Mouse (Mus musculus) intestine, embryonic 15.5 days (tissue): ENCODE measurements around the gene Lgr6. TPM values are rescaled to one million over a fixed set of nuclear protein-coding genes. Genes with fewer than 3 reads are reported as not detected.
A peak's percentile ranks its signal among the peaks of the same experiment; 100 is the strongest.

Source experiments
- ATAC-seq: fragments of 200-750 bp; cut with Nextera tagmentation; 2 replicates; pipeline ENCODE4 v1.8.0; 2017; ENCODE audit warnings: moderate TSS enrichment, moderate library complexity
- H3K27ac ChIP-seq: fragments of 300-500 bp; sonication (generic); 2 replicates; pipeline ENCODE4 v1.5.1; 2015; ENCODE audit warnings: mild to moderate bottlenecking, inconsistent platforms
- H3K27me3 ChIP-seq: fragments of 300-500 bp; sonication (generic); replicated peaks from 2 replicates; pipeline ENCODE4 v1.6.1; 2015; ENCODE audit warnings: inconsistent platforms
- H3K36me3 ChIP-seq: fragments of 300-500 bp; sonication (generic); 2 replicates; pipeline ENCODE4 v1.6.1; 2015; ENCODE audit warnings: inconsistent platforms
- H3K4me1 ChIP-seq: fragments of 300-500 bp; sonication (generic); replicated peaks from 2 replicates; pipeline ENCODE4 v1.6.1; 2015; ENCODE audit warnings: inconsistent platforms
- H3K4me2 ChIP-seq: fragments of 300-500 bp; sonication (generic); replicated peaks from 2 replicates; pipeline ENCODE4 v1.6.1; 2015; ENCODE audit warnings: mild to moderate bottlenecking, inconsistent platforms
- H3K4me3 ChIP-seq: fragments of 300-500 bp; sonication (generic); replicated peaks from 2 replicates; pipeline ENCODE4 v1.5.1; 2015; ENCODE audit warnings: inconsistent platforms
- H3K9ac ChIP-seq: fragments of 300-500 bp; sonication (generic); 2 replicates; pipeline ENCODE4 v1.6.1; 2015; ENCODE audit warnings: inconsistent platforms
- H3K9me3 ChIP-seq: fragments of 300-500 bp; sonication (generic); 2 replicates; pipeline ENCODE4 v1.6.1; 2016; ENCODE audit warnings: inconsistent platforms
- WGBS: fragments of 180-500 bp; shearing (Covaris S2); methylation state at CpG from one replicate; pipeline ENCODE4 v1.1.7; 2015; 5-methylcytosine and 5-hydroxymethylcytosine counted together
- polyA plus RNA-seq: library from polyadenylated mRNA; unstranded; fragments of >200 nt; fragmentation: Nextera tagmentation; extraction: Ambion mirVana; gene quantifications from 2 replicates; pipeline ENCODE4 v1.2.1, GENCODE M21; 2015

Gene Lgr6
- polyA plus RNA-seq, 1 experiment from 2014 or later = 0.45 TPM

DNA sequence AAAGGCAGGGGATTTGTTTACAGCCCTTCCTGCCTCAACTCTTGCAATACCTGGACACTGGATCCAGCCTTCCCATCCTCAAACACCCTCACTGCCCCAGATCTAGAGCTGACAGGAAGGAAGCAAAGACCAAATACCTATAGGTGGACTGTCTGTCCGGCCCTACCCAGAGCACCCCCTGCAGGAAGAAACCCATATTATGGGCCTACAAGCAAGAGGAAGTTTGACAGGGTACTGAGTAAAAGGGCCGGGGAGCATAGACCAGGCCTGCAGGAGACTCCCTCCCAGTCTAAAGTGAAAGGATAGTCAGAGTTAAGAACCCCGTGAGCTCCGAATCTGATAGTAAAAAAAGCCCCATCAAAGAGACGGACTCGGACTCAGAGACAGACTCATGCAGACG, 10.4 kb downstream of the Lgr6 start:
- Histone ChIP-seq H3K27me3 (no peaks in the 10 kb centered on the region), H3K9ac (no peak overlapping the region), H3K36me3 (no peaks in the 10 kb centered on the region), H3K9me3 (no peaks in the 10 kb centered on the region), H3K27ac (no peak overlapping the region), H3K4me3 (no peak overlapping the region), H3K4me1 (no peaks in the 10 kb centered on the region), H3K4me2 (no peak overlapping the region)
- ATAC-seq = no peak
- WGBS = 66% methylated on average over 7 of the region's 7 CpGs

DNA sequence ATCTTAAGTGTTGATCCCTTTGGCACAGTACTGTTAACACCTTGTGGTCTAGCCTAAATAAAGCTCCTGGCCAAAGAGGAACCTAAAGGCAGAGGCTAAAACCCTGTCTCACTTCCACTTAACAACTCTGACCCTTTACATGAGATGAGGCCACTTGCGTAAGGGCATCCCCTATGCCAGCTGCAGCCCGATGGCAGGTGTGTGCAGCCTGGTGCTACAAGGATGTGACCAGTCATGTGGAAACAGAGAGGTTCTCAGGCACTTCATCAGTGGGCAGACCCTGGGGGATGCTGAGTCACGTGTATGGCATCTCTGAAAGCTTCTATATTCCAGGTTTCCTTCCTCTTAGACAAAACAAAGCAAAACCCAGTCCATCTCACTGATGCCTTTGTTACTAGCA, 14.2 kb downstream of the Lgr6 start:
- Histone ChIP-seq H3K4me3 (no peak overlapping the region), H3K27ac (no peak overlapping the region), H3K9ac (no peak overlapping the region), H3K4me2 (no peak overlapping the region), H3K27me3 (peaks cover 11% of the 10 kb centered on the region), H3K9me3 (no peaks in the 10 kb centered on the region), H3K4me1 (no peaks in the 10 kb centered on the region), H3K36me3 (no peaks in the 10 kb centered on the region)
- 82% methylated on average over 3 of the region's 3 CpGs for WGBS
- ATAC-seq = no peak

DNA sequence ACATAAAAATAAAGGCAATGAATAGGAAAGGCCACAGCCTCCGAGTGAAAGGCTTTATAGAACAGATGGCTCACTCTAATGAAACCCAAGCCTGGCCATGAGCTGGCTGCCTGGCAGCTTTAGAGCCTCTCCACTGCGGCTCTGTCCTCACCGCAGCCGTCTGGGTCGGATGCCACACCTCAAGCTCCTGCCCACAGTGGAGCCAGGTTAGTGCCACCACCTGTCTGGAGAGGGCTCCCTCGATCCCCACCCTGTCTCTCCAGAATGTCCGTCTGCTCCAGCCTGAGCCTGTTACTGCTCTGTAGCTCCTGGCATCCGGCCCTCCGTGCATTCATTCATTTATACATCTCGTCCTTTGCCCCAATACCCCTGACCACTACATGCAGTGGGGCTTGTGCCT, 15.4 kb downstream of the Lgr6 start:
- H3K36me3 ChIP-seq = no peaks in the 10 kb centered on the region
- no peak overlapping the region for H3K27ac ChIP-seq
- no peak for ATAC-seq
- 0 out of 2 replicates have a peak, but pooled peaks cover 4% of the 10 kb centered on the region for H3K4me1 ChIP-seq
- no peak overlapping the region for H3K9ac ChIP-seq
- 80% methylated on average over 10 of the region's 10 CpGs for WGBS
- H3K4me2 ChIP-seq = no peak overlapping the region
- H3K27me3 ChIP-seq = peaks cover 23% of the 10 kb centered on the region
- no peak overlapping the region for H3K4me3 ChIP-seq
- H3K9me3 ChIP-seq = no peaks in the 10 kb centered on the region

DNA sequence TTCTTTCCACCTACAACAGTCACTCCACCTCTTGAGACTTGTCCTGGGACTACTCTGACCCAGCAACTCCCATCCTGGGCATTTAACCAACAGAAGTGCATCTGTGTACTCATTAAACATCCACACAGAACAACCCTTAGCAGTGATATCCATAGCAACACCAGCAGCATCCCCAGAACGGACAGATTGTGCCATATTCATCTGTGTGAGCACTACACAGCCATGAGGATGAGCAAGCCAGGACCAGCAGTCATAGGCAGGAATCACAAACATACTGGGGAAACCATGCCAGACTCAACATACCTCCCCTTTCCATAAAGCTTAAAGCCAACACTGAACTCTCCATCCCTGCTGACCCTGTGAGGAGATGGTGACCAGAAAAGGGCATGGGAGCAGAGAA, 17.7 kb downstream of the Lgr6 start:
- H3K27me3 ChIP-seq = peaks cover 30% of the 10 kb centered on the region
- 60% methylated on average over 1 of the region's 1 CpGs for WGBS
- ATAC-seq = no peak
- H3K9ac ChIP-seq = no peak overlapping the region
- H3K4me1 ChIP-seq = 0 out of 2 replicates have a peak, but pooled peaks cover 4% of the 10 kb centered on the region
- no peaks in the 10 kb centered on the region for H3K36me3 ChIP-seq
- H3K9me3 ChIP-seq = no peaks in the 10 kb centered on the region
- H3K27ac ChIP-seq = no peak overlapping the region
- no peak overlapping the region for H3K4me3 ChIP-seq
- H3K4me2 ChIP-seq = no peak overlapping the region

DNA sequence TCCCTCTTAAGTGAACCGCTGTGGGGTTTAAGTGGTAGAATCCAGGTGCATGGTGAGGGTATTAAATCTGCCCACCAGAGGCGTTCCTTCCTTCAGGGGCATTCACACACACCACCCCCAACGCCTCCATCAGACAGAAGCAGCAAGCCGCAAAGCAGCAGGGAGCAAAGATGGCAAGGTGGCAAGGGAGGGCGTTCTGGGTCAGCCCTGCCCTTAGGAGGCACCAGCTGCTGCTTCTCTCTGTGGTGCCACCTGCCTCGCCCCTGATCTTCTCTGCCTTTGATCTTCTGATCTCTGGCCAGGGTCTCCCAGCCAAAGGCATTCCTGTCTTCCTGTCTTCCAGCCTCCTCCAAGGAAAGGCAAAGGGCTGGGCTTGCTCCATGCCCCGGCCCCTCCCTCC, 19.1 kb downstream of the Lgr6 start:
- ATAC-seq = no peak
- Histone ChIP-seq H3K36me3 (no peaks in the 10 kb centered on the region), H3K9me3 (no peaks in the 10 kb centered on the region), H3K27me3 (peaks cover 30% of the 10 kb centered on the region), H3K4me1 (0 out of 2 replicates have a peak, but pooled peaks cover 4% of the 10 kb centered on the region), H3K4me3 (no peak overlapping the region), H3K4me2 (no peak overlapping the region), H3K9ac (no peak overlapping the region), H3K27ac (no peak overlapping the region)
- 27% methylated on average over 7 of the region's 7 CpGs for WGBS

DNA sequence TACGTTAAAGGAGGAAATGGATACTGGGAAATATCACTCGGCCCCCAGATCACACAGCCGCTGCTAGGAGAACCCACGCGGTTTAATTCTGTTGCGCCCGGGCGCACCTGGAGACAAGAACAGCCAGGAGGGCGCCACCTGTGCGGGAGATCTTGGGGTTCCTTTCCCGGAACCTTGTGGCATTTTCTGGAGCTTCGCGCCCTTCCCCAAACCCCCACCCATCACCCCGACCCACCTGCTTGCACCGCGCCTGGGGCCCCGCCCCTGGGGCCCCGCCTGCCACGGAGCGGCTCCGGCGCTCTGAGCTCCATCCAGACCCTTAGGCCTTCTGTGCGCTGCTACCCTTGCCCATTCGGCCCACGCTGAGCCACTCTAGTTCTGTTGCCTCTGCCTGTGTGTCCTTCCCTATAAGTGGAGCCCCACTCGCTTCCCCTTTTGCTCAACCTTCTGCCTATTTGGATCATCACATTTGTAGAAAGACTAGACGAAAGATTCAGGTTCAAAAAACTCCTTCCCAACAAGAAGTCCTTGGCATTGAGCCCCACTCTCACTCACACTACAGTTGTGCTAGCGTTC, 19.7 kb downstream of the Lgr6 start:
- no peak for ATAC-seq
- H3K4me3 ChIP-seq = peak overlapping the region; percentile 16
- WGBS = 12% methylated on average over 28 of the region's 28 CpGs

DNA sequence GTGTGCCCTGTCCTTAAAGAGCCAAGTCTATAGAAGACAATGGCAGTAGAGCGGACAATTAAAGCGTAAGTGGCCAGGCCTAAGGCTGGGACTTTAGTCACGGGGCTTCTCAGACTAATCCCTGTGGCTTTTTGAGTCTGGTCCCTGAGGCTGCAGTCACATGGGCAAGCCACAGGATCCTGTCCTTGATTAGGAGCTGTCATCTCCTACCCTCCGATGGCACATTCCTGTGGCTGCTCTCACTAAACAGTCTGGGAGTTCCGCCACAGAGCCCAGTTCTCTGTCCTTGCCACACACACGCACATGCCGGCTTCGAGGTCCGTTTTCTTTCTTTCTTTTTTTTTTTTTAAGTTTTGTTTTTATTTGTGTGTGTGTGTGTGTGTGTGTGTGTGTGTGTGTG, 21.6 kb downstream of the Lgr6 start:
- peaks cover 30% of the 10 kb centered on the region for H3K27me3 ChIP-seq
- no peak for ATAC-seq
- H3K4me1 ChIP-seq = 0 out of 2 replicates have a peak, but pooled peaks cover 4% of the 10 kb centered on the region
- H3K27ac ChIP-seq = no peak overlapping the region
- H3K9ac ChIP-seq = no peak overlapping the region
- no peaks in the 10 kb centered on the region for H3K36me3 ChIP-seq
- 77% methylated on average over 9 of the region's 9 CpGs for WGBS
- no peaks in the 10 kb centered on the region for H3K9me3 ChIP-seq
- no peak overlapping the region for H3K4me3 ChIP-seq
- H3K4me2 ChIP-seq = no peak overlapping the region

More for the DNA sequence above, 19.7 kb downstream of the Lgr6 start:
- Histone ChIP-seq H3K9me3 (no peaks in the 10 kb centered on the region), H3K36me3 (no peaks in the 10 kb centered on the region), H3K4me2 (peak overlapping the region; percentile 45), H3K4me1 (0 out of 2 replicates have a peak, but pooled peaks cover 4% of the 10 kb centered on the region), H3K27me3 (peaks cover 30% of the 10 kb centered on the region), H3K27ac (no peak overlapping the region), H3K9ac (no peak overlapping the region)

DNA sequence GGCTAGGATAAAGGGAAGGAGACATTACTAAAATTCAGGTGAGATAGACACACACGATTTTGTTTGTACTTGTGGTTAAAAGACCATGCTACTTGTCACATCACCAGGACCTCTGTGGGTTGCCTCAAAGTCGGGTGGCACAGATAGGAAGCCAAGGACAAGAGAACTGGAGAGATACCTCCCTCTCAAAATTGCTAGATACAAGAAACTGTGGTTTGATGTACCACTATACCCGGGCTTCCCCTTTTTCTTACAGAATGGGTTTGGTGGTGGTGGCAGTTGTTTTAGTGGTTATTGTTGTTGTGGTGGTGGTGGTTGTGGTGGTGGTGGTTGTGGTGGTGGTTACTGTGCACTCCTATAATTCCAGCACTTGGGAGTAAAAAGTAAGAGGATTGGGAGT, 22.8 kb downstream of the Lgr6 start:
- Histone ChIP-seq H3K4me2 (no peak overlapping the region), H3K4me1 (0 out of 2 replicates have a peak, but pooled peaks cover 4% of the 10 kb centered on the region), H3K9me3 (no peaks in the 10 kb centered on the region), H3K9ac (no peak overlapping the region), H3K27ac (no peak overlapping the region), H3K36me3 (no peaks in the 10 kb centered on the region), H3K27me3 (peaks cover 29% of the 10 kb centered on the region), H3K4me3 (no peak overlapping the region)
- ATAC-seq = no peak
- 73% methylated on average over 3 of the region's 3 CpGs for WGBS

DNA sequence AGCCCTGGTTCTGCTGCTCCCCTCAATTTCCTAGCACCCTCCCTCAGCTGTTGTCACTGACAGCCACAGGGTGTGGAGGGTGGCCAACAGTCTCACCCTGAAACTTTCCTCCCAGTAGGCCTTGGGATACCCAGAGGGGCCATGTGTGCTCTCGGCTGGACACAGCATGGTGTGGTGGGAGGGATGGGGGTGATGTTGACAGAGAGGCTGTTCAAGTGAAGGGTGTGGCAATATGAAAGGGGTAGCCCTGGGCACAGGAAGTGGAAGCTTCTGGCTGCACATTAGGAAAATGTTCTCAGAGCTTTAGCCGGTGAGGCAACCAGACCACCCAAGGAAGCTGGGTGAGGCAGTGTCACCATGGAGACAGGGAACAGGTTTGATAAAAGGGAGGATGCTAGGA, 26.1 kb downstream of the Lgr6 start:
- no peak overlapping the region for H3K9ac ChIP-seq
- no peak overlapping the region for H3K4me2 ChIP-seq
- H3K27me3 ChIP-seq = peaks cover 3% of the 10 kb centered on the region; the same call in 1 of the 2 replicates
- 19% methylated on average over 2 of the region's 2 CpGs for WGBS
- no peak overlapping the region for H3K27ac ChIP-seq
- no peaks in the 10 kb centered on the region for H3K36me3 ChIP-seq
- no peaks in the 10 kb centered on the region for H3K4me1 ChIP-seq
- no peak overlapping the region for H3K4me3 ChIP-seq
- no peak for ATAC-seq
- no peaks in the 10 kb centered on the region for H3K9me3 ChIP-seq

DNA sequence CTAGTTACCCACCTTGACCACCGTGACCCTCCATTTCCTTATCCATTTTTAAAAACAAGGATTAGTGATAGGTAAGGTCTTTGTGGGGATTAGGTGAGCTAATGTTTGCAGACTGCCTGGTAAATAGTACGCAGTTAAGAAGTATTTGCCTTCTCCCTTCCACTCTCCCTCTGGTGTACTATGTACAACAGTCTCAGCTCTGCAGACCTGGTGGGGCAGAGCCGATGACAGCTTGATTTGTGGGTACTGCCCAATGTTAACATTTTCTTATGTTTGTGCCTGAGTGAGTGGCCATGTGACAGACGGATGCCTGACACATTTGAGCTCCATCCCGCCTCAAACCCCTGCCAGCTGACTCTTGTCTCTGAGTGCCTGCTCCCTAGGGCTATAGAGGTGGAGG, 28.6 kb downstream of the Lgr6 start:
- Histone ChIP-seq H3K4me3 (no peak overlapping the region), H3K36me3 (no peaks in the 10 kb centered on the region), H3K27ac (no peak overlapping the region), H3K27me3 (no peaks in the 10 kb centered on the region), H3K4me1 (no peaks in the 10 kb centered on the region), H3K4me2 (no peak overlapping the region), H3K9me3 (no peaks in the 10 kb centered on the region), H3K9ac (no peak overlapping the region)
- ATAC-seq = no peak
- 36% methylated on average over 5 of the region's 5 CpGs for WGBS

DNA sequence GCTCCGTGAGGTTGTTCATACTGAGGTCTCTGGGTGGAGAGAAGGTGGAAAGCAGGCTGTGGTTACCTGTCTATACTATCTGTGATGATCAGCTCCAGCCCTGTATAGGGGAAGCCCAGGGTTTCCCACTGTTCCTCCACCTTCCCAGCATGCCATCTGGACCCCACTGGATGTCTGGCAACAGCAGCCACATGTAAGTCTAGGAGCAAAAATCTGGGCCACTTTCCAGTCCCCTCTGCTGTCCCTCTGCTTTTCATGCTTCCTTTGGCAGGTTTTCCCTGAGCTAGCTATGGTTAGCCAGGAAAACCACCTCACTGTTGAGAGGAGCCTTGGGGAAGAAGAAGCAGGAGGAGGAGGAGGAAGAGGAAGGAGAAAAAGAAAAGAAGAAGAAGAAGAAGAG, 29.8 kb downstream of the Lgr6 start:
- H3K9me3 ChIP-seq = no peaks in the 10 kb centered on the region
- H3K9ac ChIP-seq = no peak overlapping the region
- no peak for ATAC-seq
- H3K27me3 ChIP-seq = no peaks in the 10 kb centered on the region
- H3K4me1 ChIP-seq = no peaks in the 10 kb centered on the region
- no peak overlapping the region for H3K27ac ChIP-seq
- no peak overlapping the region for H3K4me2 ChIP-seq
- WGBS = 80% methylated on average over 1 of the region's 1 CpGs
- no peaks in the 10 kb centered on the region for H3K36me3 ChIP-seq
- no peak overlapping the region for H3K4me3 ChIP-seq

DNA sequence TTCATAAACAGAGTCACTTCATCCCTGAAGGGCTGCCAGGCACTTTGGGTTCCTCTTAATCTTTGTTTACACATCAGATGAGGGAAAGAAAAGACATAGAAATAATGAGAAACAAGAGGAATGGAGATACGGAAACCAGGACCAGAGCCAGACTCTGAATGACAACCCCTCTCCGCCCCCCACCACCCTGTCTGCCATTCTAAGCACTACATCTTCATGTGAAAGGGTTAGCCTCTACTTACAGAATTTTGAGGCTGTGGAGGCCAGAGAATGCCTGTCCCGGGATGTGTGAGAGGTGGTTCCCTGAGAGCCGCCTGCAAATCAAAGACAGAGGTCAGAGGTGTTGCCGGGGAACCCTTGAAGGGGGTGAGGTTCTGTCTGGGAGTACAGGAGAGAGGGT, 32.4 kb downstream of the Lgr6 start:
- H3K4me1 ChIP-seq = no peaks in the 10 kb centered on the region
- no peak for ATAC-seq
- H3K9me3 ChIP-seq = no peaks in the 10 kb centered on the region
- no peaks in the 10 kb centered on the region for H3K27me3 ChIP-seq
- WGBS = 45% methylated on average over 5 of the region's 5 CpGs
- H3K4me2 ChIP-seq = no peak overlapping the region
- H3K36me3 ChIP-seq = no peaks in the 10 kb centered on the region
- no peak overlapping the region for H3K9ac ChIP-seq
- no peak overlapping the region for H3K27ac ChIP-seq
- no peak overlapping the region for H3K4me3 ChIP-seq

DNA sequence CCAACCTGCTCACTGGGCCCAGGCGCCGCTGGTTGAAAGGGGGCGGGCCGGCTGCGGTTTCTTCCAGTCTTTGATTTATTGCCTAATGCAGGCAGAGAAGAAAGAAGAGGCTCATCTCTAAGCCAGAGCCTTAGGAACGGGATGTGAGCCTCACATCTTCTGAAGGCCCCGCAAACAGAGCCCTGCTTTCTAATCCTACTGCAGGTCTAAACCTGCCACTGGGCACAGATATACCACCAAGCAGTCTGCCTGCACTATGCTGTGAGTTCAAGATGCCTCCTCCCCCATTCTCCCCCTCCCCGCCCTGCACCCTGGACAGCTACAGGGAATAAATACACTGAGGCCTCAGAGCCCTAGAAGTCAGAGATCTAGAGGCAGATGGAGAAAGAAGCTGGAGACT, 35.2 kb downstream of the Lgr6 start:
- H3K27ac ChIP-seq = no peak overlapping the region
- no peak overlapping the region for H3K9ac ChIP-seq
- 24% methylated on average over 8 of the region's 8 CpGs for WGBS
- no peaks in the 10 kb centered on the region for H3K4me1 ChIP-seq
- H3K36me3 ChIP-seq = no peaks in the 10 kb centered on the region
- H3K9me3 ChIP-seq = no peaks in the 10 kb centered on the region
- H3K27me3 ChIP-seq = no peaks in the 10 kb centered on the region
- no peak overlapping the region for H3K4me3 ChIP-seq
- no peak overlapping the region for H3K4me2 ChIP-seq
- no peak for ATAC-seq
